Mouse (Mus musculus): Measurements from ENCODE around the gene Gm21860.
"Not testable (repeated sequence)": the region's sequence is repeated elsewhere in the genome, so short reads cannot be mapped to it uniquely, and the experiment has no call there.

GRCm38 (mm10) chrY:90754721-90755120, at the start of gene Gm21860:
- TF ChIP-seq CTCF (IDR thresholded peaks at IDR 0.05; ENCODE audit: low read depth, low read length); GATA1 (IDR thresholded peaks at IDR 0.05; ENCODE audit: borderline replicate concordance, low read length); POLR2AphosphoS5 (IDR thresholded peaks at IDR 0.05; ENCODE audit: insufficient replicate concordance, low read depth, low read length); GATA2 (IDR thresholded peaks at IDR 0.05; ENCODE audit: borderline replicate concordance, low read depth, low read length); TAL1 (conservative IDR thresholded peaks at IDR 0.05; ENCODE audit: low read depth, low read length): not testable (repeated sequence)

All from G1E (cell line).